Mouse (Mus musculus) spleen, adult 10 weeks (tissue): ENCODE data around the gene Phldb2. TPM values are rescaled to one million over a fixed set of nuclear protein-coding genes. Genes with fewer than 3 reads are reported as not detected.

Source experiments
- polyA plus RNA-seq: library from polyadenylated mRNA; stranded (reverse); fragments of 350-450 nt; fragmentation: Illumina TruSeq; extraction: RNeasy Lipid Tissue Mini Kit (QIAGEN cat#74804); gene quantifications from one replicate; pipeline ENCODE4 v1.2.3, GENCODE M21; 2015; ENCODE audit warnings: low replicate concordance; ENCODE audit not compliant: insufficient read depth

Gene Phldb2
- polyA plus RNA-seq: 21.8 TPM

GRCm38 (mm10) chr16:45953394-45953793 is at the start of gene Phldb2:
Phldb2 (minus strand) TSS chr16:45953598.

DNA sequence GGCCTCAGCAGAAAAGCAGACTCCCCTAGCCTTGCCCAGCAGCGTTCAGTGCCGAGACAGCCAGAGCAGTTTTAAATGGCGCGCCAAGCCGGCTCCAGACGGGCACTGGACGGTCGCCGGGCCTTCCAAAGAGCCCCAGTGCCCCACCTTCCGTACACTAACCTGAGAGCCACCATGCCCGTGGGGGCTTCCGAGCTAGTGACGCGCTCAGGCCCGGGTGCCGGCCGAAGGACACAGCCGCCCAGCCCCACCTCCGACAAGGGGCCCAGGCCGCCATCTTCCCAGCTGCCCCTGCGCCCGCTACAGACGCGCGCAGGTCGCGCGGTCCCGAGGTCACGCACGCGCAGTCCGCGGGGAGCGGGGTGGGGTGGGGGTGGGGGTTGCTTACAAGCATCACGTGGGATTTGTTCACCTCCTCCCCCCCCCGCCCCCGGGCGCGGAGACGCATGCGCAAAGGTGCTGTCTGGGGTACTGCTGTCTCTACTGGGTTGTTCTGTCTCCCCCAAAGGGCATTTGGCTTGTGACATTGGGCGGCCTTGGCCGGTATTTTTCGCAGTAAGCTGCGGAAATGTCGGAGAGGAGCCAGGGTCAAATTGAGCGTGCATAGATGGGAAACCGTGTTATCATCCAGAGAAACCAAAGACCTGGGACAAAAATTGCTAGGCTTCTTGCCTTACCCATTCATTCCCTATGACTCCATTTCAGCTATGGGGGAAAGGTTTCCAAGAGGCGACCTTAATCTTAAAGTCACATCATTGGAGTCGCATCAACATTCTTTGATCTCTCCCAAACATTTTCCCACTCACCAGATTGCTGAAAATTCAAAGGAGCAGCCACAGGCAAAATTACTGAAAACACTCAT is 210.6 kb downstream of the Phldb2 start, which contains the start of gene Abhd10:
Abhd10 (minus strand) TSS at position 341 of the 862 bp plus-strand sequence.

GRCm38 (mm10) chr16:45724061-45724741 is 229.2 kb downstream of the Phldb2 start, which contains the start of gene Tagln3:
Tagln3 (minus strand) TSS chr16:45724608.

Other genes starting within 250 kb of the Phldb2 start
- gene Tagln3, start 229.0 kb downstream of the Phldb2 start, polyA plus RNA-seq: 0.58 TPM
- 14.8 TPM for gene Abhd10, start 210.6 kb downstream of the Phldb2 start, polyA plus RNA-seq
- 8.5 TPM for gene Plcxd2, start 56.6 kb upstream of the Phldb2 start, polyA plus RNA-seq
- 37.0 TPM for gene Cd96, start 166.7 kb upstream of the Phldb2 start, polyA plus RNA-seq
- 0.48 TPM for gene Gm4737, start 201.5 kb upstream of the Phldb2 start, polyA plus RNA-seq